Comparison of ENCODE assay signal across 8 mouse cellular contexts in the genomic region with DNA sequence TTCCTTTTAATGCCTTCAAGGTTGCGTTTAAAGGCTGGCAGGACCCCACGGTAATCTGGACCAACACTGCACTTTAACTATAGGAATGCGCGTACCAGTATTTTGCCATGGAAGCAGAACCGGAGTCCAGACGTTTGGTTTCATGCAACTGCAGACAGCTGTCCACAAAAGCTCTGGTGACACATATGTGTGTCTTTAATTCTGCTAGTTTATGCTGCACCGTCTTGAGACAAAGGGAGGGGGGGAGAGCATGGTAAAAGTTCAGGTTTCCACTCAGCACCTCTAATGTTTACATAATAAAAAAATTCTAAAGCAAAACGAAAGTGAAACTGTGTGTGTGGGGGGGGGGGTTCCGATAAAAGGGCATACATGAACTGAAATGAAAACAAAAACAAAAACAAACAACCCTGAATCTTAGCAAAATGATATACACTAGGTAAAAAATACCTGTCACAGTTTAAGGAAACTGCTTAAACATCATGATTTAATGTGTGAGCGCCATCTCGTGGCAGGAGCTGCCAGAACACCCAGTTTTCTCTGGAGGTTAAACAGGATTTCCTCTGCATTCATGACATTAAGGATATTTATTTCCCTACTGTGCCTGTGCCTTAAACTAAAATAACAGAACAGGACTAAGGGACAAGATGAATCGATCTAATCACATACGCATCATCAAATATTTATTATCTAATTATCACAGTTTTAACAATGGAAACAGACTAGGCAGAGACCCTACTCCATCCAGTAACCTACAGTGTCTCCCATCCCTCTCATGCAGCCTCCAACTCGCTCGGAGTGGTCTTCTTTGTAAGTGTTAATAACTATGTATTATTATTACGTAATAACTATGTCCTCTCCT. TPM values are rescaled to one million over a fixed set of nuclear protein-coding genes. Genes with fewer than 3 reads are reported as not detected.
DNase-seq lines count a peak whose midpoint lies in the region; ATAC-seq lines count a peak whose summit lies in the region.

No protein-coding gene starts in this region.

- peak; percentile 39 for ATAC-seq in forebrain, embryonic 11.5 days (replicated peaks; ENCODE audit: low FRiP score)
- peak; percentile 50 for ATAC-seq in hindbrain, embryonic 12.5 days (ENCODE audit: low FRiP score)

- no peaks in the 10 kb centered on the region for H3K4me1 ChIP-seq in forebrain, embryonic 11.5 days (replicated peaks; ENCODE audit: control insufficient read depth, insufficient read depth, low read length)
- H3K4me1 ChIP-seq in hindbrain, embryonic 12.5 days: no peaks in the 10 kb centered on the region

- H3K27ac ChIP-seq in forebrain, embryonic 11.5 days (ENCODE audit: low read depth, low read length): no peak overlapping the region
- H3K27ac ChIP-seq in hindbrain, embryonic 12.5 days: no peak overlapping the region

- H3K36me3 ChIP-seq in forebrain, embryonic 11.5 days (ENCODE audit: control insufficient read depth, insufficient read depth, low read length): no peaks in the 10 kb centered on the region
- 0 out of 2 replicates have a peak, but pooled peaks cover 7% of the 10 kb centered on the region for H3K36me3 ChIP-seq in hindbrain, embryonic 12.5 days

- no peak overlapping the region for H3K4me3 ChIP-seq in forebrain, embryonic 11.5 days (ENCODE audit: low read depth, low read length)
- no peak overlapping the region for H3K4me3 ChIP-seq in hindbrain, embryonic 12.5 days

- DNase-seq in MEL-GATA-1-ER (ENCODE audit: extremely low read depth, low read depth): peak; percentile 41
- DNase-seq in c-Kit-positive CD71-positive TER-119-negative erythroid progenitor cells, embryonic 14.5 days (ENCODE audit: low read depth): peak; percentile 53
- DNase-seq in forebrain, embryonic 11.5 days (ENCODE audit: low spot score): peak; percentile 76
- peak; percentile 55 to 56 for DNase-seq in layer of hippocampus, postnatal 36 days
- peak; percentile 91 for DNase-seq in lung, postnatal 14 days
- DNase-seq in right cerebral cortex, adult 18-20 months: peak; percentile 76
- peak; percentile 83 for DNase-seq in urinary bladder, postnatal 14 days (ENCODE audit: low spot score)

- H3K9ac ChIP-seq in forebrain, embryonic 11.5 days (ENCODE audit: low read length): no peak overlapping the region
- no peak overlapping the region for H3K9ac ChIP-seq in hindbrain, embryonic 12.5 days

- no peak overlapping the region for H3K4me2 ChIP-seq in forebrain, embryonic 11.5 days (ENCODE audit: low read depth, low read length, severe bottlenecking)
- H3K4me2 ChIP-seq in hindbrain, embryonic 12.5 days (replicated peaks): no peak overlapping the region

- WGBS in forebrain, embryonic 11.5 days: 60% methylated on average over 16 of the region's 16 CpGs
- WGBS in hindbrain, embryonic 12.5 days: 60% methylated on average over 16 of the region's 16 CpGs

- no peaks in the 10 kb centered on the region for H3K27me3 ChIP-seq in forebrain, embryonic 11.5 days (ENCODE audit: control insufficient read depth, insufficient read depth, low read length)
- no peaks in the 10 kb centered on the region for H3K27me3 ChIP-seq in hindbrain, embryonic 12.5 days

- H3K9me3 ChIP-seq in forebrain, embryonic 11.5 days (ENCODE audit: control insufficient read depth, low read length): no peaks in the 10 kb centered on the region
- H3K9me3 ChIP-seq in hindbrain, embryonic 12.5 days (replicated peaks): no peaks in the 10 kb centered on the region

RNA-seq across cellular contexts. Expression of a gene that starts 21.1 kb away (rescaled TPM):
- polyA plus RNA-seq in forebrain, embryonic 11.5 days (2014; fragmentation: Nextera tagmentation; extraction: Ambion mirVana): 9.6 and 9.9 TPM in 2 replicates
- polyA plus RNA-seq in hindbrain, embryonic 12.5 days (2016; fragmentation: Nextera tagmentation; extraction: Ambion mirVana): 23.3 and 26.2 TPM in 2 replicates
- total RNA-seq in layer of hippocampus, postnatal 36 days (2021): 10 to 100 TPM; 22.2 to 26.0 TPM

RNA-seq across cellular contexts. Expression of a gene that starts 24.7 kb away (rescaled TPM):
- 48.9 and 52.2 TPM in 2 replicates for polyA plus RNA-seq in forebrain, embryonic 11.5 days (2014; fragmentation: Nextera tagmentation; extraction: Ambion mirVana)
- polyA plus RNA-seq in hindbrain, embryonic 12.5 days (2016; fragmentation: Nextera tagmentation; extraction: Ambion mirVana): 61.0 and 67.3 TPM in 2 replicates
- 10 to 100 TPM; 32.3 to 34.2 TPM for total RNA-seq in layer of hippocampus, postnatal 36 days (2021)

Comparison
In these comparisons a context has a peak if more than half of its experiments do, and no peak if none do; other contexts are left out.
1. DNase-seq: peak in every context shown above with its lines; median percentile 91 in lung, postnatal 14 days; 83 in urinary bladder, postnatal 14 days; 76 in forebrain, embryonic 11.5 days; 76 in right cerebral cortex, adult 18-20 months; 56 in layer of hippocampus, postnatal 36 days; 53 in c-Kit-positive CD71-positive TER-119-negative erythroid progenitor cells, embryonic 14.5 days; 41 in MEL-GATA-1-ER.